Mouse (Mus musculus) B cell, adult 62 days (primary cell): ENCODE data around the gene Acox3. TPM values are rescaled to one million over a fixed set of nuclear protein-coding genes. Genes with fewer than 3 reads are reported as not detected.

ENCODE experiments used
- total RNA-seq: library from RNA; stranded (reverse); gene quantifications from 4 replicates; pipeline ENCODE4 v1.2.4, GENCODE M21; 2023

Gene Acox3
- total RNA-seq, result 156 to 177 TPM (median 169 TPM) in 4 replicates

DNA sequence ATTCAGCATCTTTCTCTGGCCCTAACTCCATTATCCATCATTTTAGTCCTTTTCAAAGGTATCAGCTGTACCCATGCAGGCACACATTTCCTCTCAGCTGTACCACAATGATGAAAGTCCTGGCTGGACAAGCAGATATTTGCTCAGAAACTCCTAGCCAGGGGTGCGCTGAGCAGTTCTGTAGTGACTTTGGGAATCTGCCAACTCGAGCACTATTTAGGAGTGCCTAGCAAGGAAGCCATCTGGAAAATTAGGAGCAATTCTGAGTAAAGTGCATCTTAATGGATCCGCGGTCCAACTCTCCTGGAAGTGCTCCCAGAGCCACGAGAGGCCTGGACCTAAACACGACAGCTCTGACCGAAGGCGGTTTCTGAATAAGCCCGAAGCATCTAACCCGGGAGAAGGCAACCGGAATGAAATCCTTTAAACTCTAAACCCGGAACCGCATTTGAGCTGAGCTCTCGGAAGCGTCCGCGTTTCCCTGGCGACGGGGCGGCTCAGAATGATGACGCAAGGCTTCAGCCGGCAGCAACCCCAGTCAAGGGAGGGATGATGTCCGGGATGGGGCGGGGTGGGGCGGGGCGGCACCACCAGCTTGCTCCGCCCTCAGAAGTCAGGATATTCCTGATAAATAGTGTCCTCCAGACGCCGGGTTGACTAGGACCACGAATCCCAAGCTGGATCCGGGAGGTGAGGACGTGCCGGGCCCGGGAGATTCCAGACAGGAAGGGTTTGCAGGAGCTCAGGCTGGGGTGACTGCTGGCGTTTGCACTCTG lies at the start of gene Acox3:
Gene Acox3 (plus strand): TSS at position 596 of the 776 bp plus-strand sequence.

DNA sequence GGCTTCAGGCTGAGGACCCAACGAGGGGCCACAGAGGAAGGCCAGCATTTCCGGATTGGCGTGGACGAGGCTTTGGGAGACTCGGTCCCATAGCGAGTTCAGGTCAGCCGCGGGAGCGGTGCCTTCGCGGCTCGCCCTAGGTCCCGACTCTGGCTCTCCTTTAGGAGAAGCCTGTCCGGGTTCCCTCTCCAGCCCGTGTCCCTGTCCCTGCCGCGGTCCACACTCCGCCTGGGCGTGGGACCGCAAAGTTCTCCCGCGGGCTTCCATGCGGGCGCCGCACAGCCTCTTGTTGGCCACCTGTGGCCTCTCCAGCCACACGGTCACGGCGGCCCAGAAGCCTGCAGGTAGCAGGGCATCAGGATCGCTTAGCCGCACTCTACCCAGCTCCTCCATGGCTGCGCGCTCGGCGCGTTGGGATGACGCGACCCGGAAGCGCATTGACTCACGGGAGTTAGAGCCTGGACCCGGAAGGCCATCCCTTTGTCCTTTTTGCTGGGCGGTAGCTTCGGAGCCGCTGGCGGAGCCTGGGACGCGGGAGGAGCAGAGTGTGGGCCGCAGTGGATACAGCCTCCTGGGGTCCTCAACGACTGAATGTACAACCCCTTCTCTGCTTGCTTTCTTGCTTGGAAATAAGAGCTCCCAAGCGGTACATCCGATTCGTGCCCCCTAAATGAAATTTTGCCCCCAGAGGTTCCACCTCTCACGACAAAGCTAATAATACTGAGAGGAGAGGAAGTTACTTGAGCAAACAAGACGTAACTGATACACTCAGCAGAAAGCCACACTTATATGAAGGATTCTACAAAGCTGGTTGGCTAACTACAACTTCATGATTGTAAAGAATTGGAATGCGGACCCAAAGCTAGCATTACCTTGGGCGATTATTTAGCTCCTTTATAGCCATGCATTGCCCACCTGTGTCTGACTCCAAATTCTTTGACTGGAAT lies 7.9 kb upstream of the Acox3 start, which contains the start of gene Trmt44:
Gene Trmt44 (minus strand): TSS at position 418 of the 947 bp plus-strand sequence.

Other genes with a start within 250 kb of the Acox3 start
- gene Hmx1, start 193.9 kb upstream of the Acox3 start, total RNA-seq, result not detected in 4 replicates
- not detected in 4 replicates for gene Cpz, start 57.3 kb upstream of the Acox3 start, total RNA-seq
- gene Trmt44, start 8.0 kb upstream of the Acox3 start, total RNA-seq, result 11.7 to 13.4 TPM (median 12.8 TPM) in 4 replicates
- gene Htra3, start 96.7 kb downstream of the Acox3 start, total RNA-seq, result 0.36 to 0.88 TPM (median 0.72 TPM) in 3 of 4 replicates, not detected in the other
- gene Sh3tc1, start 156.9 kb downstream of the Acox3 start, total RNA-seq, result 29.6 to 35.4 TPM (median 32.2 TPM) in 4 replicates
- 0.24 to 0.85 TPM (median 0.51 TPM) in 4 replicates for gene Ablim2, start 174.8 kb downstream of the Acox3 start, total RNA-seq